Mouse (Mus musculus) ES-Bruce4 (cell line): ENCODE measurements at regions not wholly inside any gene's neighbourhood (a gene's known extent, or its start where the extent isn't known, plus 50 kb on each side); places are given as distances from the start of the nearest gene placed in this dataset.

Source experiments
- H3K27ac ChIP-seq: 2 replicates; pipeline ENCODE4 v1.5.1; 2012; ENCODE audit warnings: low read length, inconsistent platforms; ENCODE audit not compliant: insufficient read depth
- H3K27me3 ChIP-seq: 2 replicates; pipeline ENCODE4 v1.6.1; 2012; ENCODE audit warnings: mild to moderate bottlenecking, low read length, inconsistent platforms; ENCODE audit not compliant: control insufficient read depth, poor library complexity, insufficient read depth, severe bottlenecking
- H3K36me3 ChIP-seq: 2 replicates; pipeline ENCODE4 v1.6.1; 2012; ENCODE audit warnings: inconsistent platforms, mild to moderate bottlenecking, low read length, moderate library complexity; ENCODE audit not compliant: control insufficient read depth, poor library complexity, insufficient read depth, severe bottlenecking
- H3K4me1 ChIP-seq: one replicate; pipeline ENCODE4 v1.8.1; 2011; ENCODE audit warnings: low read length; ENCODE audit not compliant: control insufficient read depth, insufficient read depth
- H3K4me3 ChIP-seq: 2 replicates; pipeline ENCODE4 v1.5.1; 2011; ENCODE audit warnings: low read depth, mild to moderate bottlenecking, low read length
- H3K9ac ChIP-seq: 2 replicates; pipeline ENCODE4 v1.6.1; 2012; ENCODE audit warnings: low read depth, mild to moderate bottlenecking, inconsistent platforms; ENCODE audit not compliant: poor library complexity, severe bottlenecking
- H3K9me3 ChIP-seq: replicated peaks from 2 replicates; pipeline ENCODE4 v1.6.1; 2012; ENCODE audit warnings: mild to moderate bottlenecking, low read length, inconsistent platforms; ENCODE audit not compliant: control insufficient read depth, poor library complexity, insufficient read depth, severe bottlenecking
- CTCF ChIP-seq: IDR thresholded peaks from one replicate; pipeline ENCODE4 v1.8.1; 2011; ENCODE audit warnings: low read depth, low read length
- EP300 ChIP-seq: IDR thresholded peaks from 2 replicates; pipeline ENCODE4 v1.6.1; 2011; ENCODE audit warnings: low read depth, low read length; ENCODE audit not compliant: insufficient read depth
- POLR2A ChIP-seq: IDR thresholded peaks from one replicate; pipeline ENCODE4 v1.8.1; 2011; ENCODE audit warnings: low read length; ENCODE audit not compliant: insufficient read depth

- no peaks in the 10 kb centered on the region for H3K27me3 ChIP-seq
- no peak overlapping the region for H3K4me3 ChIP-seq
- no peaks in the 10 kb centered on the region for H3K4me1 ChIP-seq
- no peak overlapping the region for H3K9ac ChIP-seq
- no peaks in the 10 kb centered on the region for H3K9me3 ChIP-seq
- no peaks in the 10 kb centered on the region for H3K36me3 ChIP-seq
- no peak overlapping the region for H3K27ac ChIP-seq
- no peak for TF ChIP-seq CTCF
- TF ChIP-seq EP300: no peak
- TF ChIP-seq POLR2A: no peak
Measured at GRCm38 (mm10) chr7:134569247-134569646, 101.2 kb upstream of the Dock1 start.

- no peaks in the 10 kb centered on the region for H3K9me3 ChIP-seq
- H3K4me1 ChIP-seq: no peaks in the 10 kb centered on the region
- H3K4me3 ChIP-seq: no peak overlapping the region
- TF ChIP-seq POLR2A (no peak), EP300 (no peak), CTCF (no peak)
- no peak overlapping the region for H3K27ac ChIP-seq
- no peaks in the 10 kb centered on the region for H3K36me3 ChIP-seq
- no peaks in the 10 kb centered on the region for H3K27me3 ChIP-seq
- H3K9ac ChIP-seq: no peak overlapping the region
Measured at GRCm38 (mm10) chr7:134570176-134570810, 100.2 kb upstream of the Dock1 start.

GRCm38 (mm10) chr7:134581746-134582145, 88.7 kb upstream of the Dock1 start:
- H3K27me3 ChIP-seq: no peaks in the 10 kb centered on the region
- no peaks in the 10 kb centered on the region for H3K9me3 ChIP-seq
- no peaks in the 10 kb centered on the region for H3K4me1 ChIP-seq
- H3K9ac ChIP-seq: no peak overlapping the region
- no peaks in the 10 kb centered on the region for H3K36me3 ChIP-seq
- no peak overlapping the region for H3K27ac ChIP-seq
- no peak overlapping the region for H3K4me3 ChIP-seq
- TF ChIP-seq EP300 (no peak), POLR2A (no peak), CTCF (no peak)

GRCm38 (mm10) chr7:134585478-134585877, 85.0 kb upstream of the Dock1 start:
- Histone ChIP-seq H3K4me3 (no peak overlapping the region), H3K9me3 (no peaks in the 10 kb centered on the region), H3K4me1 (no peaks in the 10 kb centered on the region), H3K27ac (no peak overlapping the region), H3K27me3 (no peaks in the 10 kb centered on the region), H3K36me3 (no peaks in the 10 kb centered on the region), H3K9ac (no peak overlapping the region)
- TF ChIP-seq EP300 (no peak), POLR2A (no peak), CTCF (no peak)

- H3K4me3 ChIP-seq: no peak overlapping the region
- H3K36me3 ChIP-seq: no peaks in the 10 kb centered on the region
- no peak overlapping the region for H3K27ac ChIP-seq
- TF ChIP-seq EP300: no peak
- TF ChIP-seq CTCF: no peak
- no peak for TF ChIP-seq POLR2A
- no peaks in the 10 kb centered on the region for H3K9me3 ChIP-seq
- no peaks in the 10 kb centered on the region for H3K27me3 ChIP-seq
- H3K4me1 ChIP-seq: no peaks in the 10 kb centered on the region
- no peak overlapping the region for H3K9ac ChIP-seq
Measured at GRCm38 (mm10) chr7:134586990-134587389, 83.5 kb upstream of the Dock1 start.

- no peak overlapping the region for H3K9ac ChIP-seq
- H3K9me3 ChIP-seq: no peaks in the 10 kb centered on the region
- no peak overlapping the region for H3K4me3 ChIP-seq
- H3K27me3 ChIP-seq: no peaks in the 10 kb centered on the region
- H3K36me3 ChIP-seq: no peaks in the 10 kb centered on the region
- no peaks in the 10 kb centered on the region for H3K4me1 ChIP-seq
- no peak for TF ChIP-seq CTCF
- no peak for TF ChIP-seq POLR2A
- no peak for TF ChIP-seq EP300
- H3K27ac ChIP-seq: no peak overlapping the region
Measured at GRCm38 (mm10) chr7:134607886-134608285, 62.6 kb upstream of the Dock1 start.
